Mouse (Mus musculus) midbrain, postnatal 0 days (tissue): ENCODE measurements around the gene Nphs1. TPM values are rescaled to one million over a fixed set of nuclear protein-coding genes. Genes with fewer than 3 reads are reported as not detected.

Experiments used
- ATAC-seq: fragments of 200-750 bp; cut with Nextera tagmentation; 2 replicates; pipeline ENCODE4 v1.8.0; 2017; ENCODE audit warnings: moderate number of reproducible peaks, mild to moderate bottlenecking, moderate TSS enrichment, moderate library complexity; ENCODE audit not compliant: low FRiP score
- DNase-seq: peaks from one replicate; pipeline ENCODE4 v3.0.0-alpha.2; 2015; ENCODE audit warnings: low spot score
- H3K27ac ChIP-seq: fragments of 300-500 bp; sonication (generic); 2 replicates; pipeline ENCODE4 v1.5.1; 2014; ENCODE audit warnings: low read depth, mild to moderate bottlenecking, low read length, mixed read lengths
- H3K27me3 ChIP-seq: fragments of 300-500 bp; sonication (generic); 2 replicates; pipeline ENCODE4 v1.6.1; 2014; ENCODE audit warnings: low read length, control low read depth, mixed read lengths; ENCODE audit not compliant: insufficient read depth
- H3K36me3 ChIP-seq: fragments of 300-500 bp; sonication (generic); 2 replicates; pipeline ENCODE4 v1.6.1; 2014; ENCODE audit warnings: low read length, control low read depth, mixed read lengths; ENCODE audit not compliant: insufficient read depth
- H3K4me1 ChIP-seq: fragments of 300-500 bp; sonication (generic); 2 replicates; pipeline ENCODE4 v1.6.1; 2014; ENCODE audit warnings: mild to moderate bottlenecking, control low read depth, antibody characterized with exemption, low read length, mixed read lengths; ENCODE audit not compliant: insufficient read depth
- H3K4me2 ChIP-seq: fragments of 300-500 bp; sonication (generic); 2 replicates; pipeline ENCODE4 v1.6.1; 2014; ENCODE audit warnings: low read depth, mild to moderate bottlenecking, low read length, mixed read lengths; ENCODE audit not compliant: poor library complexity, severe bottlenecking
- H3K4me3 ChIP-seq: fragments of 300-500 bp; sonication (generic); 2 replicates; pipeline ENCODE4 v1.5.1; 2014; ENCODE audit warnings: low read depth, mild to moderate bottlenecking, low read length, moderate library complexity
- H3K9ac ChIP-seq: fragments of 300-500 bp; sonication (generic); replicated peaks from 2 replicates; pipeline ENCODE4 v1.6.1; 2014; ENCODE audit warnings: mild to moderate bottlenecking, low read length, moderate library complexity, mixed read lengths; ENCODE audit not compliant: poor library complexity, severe bottlenecking
- H3K9me3 ChIP-seq: fragments of 300-500 bp; sonication (generic); 2 replicates; pipeline ENCODE4 v1.6.1; 2016; ENCODE audit warnings: low read length, control low read depth
- CTCF ChIP-seq: IDR thresholded peaks from 2 replicates; pipeline ENCODE4 v1.5.1; 2016; ENCODE audit warnings: antibody characterized with exemption, mild to moderate bottlenecking
- WGBS: fragments of 180-500 bp; shearing (Covaris S2); extraction: QIAGEN DNeasy Blood & Tissue Kit; methylation state at CpG from one replicate; pipeline ENCODE4 v1.1.7; 2014; 5-methylcytosine and 5-hydroxymethylcytosine counted together
- polyA plus RNA-seq: library from polyadenylated mRNA; unstranded; fragments of >200 nt; fragmentation: Nextera tagmentation; extraction: Ambion mirVana; gene quantifications from 2 replicates; pipeline ENCODE4 v1.2.1, GENCODE M21; 2015
- total RNA-seq: library from RNA; depleted of rRNA; stranded (reverse); fragments of >200 nt; gene quantifications from 2 replicates; pipeline ENCODE4 v1.2.3, GENCODE M21; 2014

Nphs1 gene
- total and polyA plus RNA-seq, 2 experiments from 2014 or later: 0.11 to 0.33 TPM

DNA sequence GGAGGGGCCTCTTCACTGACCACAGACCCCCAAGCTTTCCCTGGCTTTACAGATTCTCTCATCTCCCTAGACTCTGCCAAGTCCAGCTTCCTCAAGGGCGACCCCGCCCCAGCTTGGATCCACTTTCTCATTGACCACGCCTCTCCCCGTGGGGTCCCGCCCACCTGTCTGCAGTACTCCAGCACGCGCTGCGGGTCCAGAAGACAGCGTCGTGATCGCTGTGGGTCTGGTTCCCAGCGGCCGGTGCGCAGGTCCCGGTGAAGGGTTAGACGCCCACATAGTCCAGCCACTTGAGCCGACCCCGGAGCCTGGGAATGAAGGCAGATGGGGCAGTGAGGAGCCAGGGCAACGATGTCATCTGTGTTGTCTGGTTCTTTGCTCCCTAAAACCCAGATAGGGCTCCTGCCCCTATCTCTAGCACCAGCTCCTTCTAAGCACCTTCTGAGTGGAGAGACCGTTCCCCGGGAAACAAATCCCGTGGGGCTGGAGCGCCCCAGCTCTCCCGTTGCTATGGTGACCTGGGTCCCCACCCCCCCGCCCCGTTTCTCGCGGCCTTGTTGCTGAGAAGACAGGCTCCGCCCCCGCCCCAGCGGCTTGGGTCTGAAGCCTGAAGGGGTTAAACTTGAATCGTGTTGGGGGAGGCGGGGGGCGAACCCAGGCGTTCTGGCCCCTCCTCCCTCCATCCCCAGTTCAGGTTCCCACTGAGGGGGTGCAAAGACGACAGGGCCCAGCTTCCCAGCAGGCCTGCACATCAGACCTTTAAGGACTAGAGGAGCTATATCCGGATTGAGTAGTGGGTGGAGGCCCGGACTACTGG is 13.8 kb upstream of the Nphs1 start:
- Histone ChIP-seq H3K27ac (peak overlapping the region; percentile 96), H3K4me2 (peak overlapping the region; percentile 78), H3K4me3 (peak overlapping the region; percentile 73), H3K27me3 (no peaks in the 10 kb centered on the region), H3K4me1 (peaks cover 3% of the 10 kb centered on the region; the same call in 1 of the 2 replicates), H3K36me3 (peaks cover 23% of the 10 kb centered on the region), H3K9me3 (no peaks in the 10 kb centered on the region), H3K9ac (peak overlapping the region; percentile 96)
- ATAC-seq: peak; percentile 64
- no peak for TF ChIP-seq CTCF
- DNase-seq: peak; percentile 93
- 1% methylated on average over 36 of the region's 38 CpGs for WGBS

DNA sequence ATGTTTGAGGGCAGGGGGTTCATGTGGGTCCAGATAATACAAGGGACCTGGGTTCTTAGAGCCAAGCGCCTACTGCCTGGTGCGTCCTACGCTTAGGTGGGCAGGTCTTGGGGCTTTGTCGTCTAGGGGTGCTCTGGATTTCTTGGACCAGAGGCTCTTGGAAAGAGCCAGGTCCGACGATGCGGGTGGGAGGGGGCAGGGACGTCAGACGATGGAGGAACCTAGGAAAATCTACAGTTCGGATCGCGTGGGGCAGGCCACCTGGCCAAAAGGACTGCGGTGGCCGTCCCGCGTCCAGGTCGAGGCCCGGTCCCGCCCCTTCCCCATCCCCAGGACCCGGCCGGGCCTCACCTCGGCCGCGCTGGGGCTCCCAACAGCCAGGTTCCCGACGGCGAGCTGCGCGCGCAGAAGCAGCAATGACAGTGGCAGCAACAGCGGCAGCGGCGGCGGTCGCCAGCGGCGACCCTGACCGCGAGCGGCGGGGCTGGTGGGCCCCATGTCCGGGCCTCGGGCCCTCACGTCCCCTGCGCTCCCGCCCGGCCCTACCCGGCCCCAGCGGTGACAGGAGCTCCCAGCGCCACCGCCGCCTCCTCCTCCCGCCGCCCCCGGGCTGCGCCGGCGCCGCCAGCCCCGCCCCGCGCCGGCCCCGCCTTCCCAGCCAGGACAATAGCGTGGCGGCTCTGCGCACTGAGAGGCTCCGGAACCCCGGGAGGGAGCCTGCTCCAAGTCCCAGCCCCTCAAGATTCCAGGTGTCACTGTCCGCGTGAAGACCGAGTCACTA is 13.0 kb upstream of the Nphs1 start, which contains the start of gene Aplp1:
Gene Aplp1 (minus strand): TSS at position 565 of the 781 bp plus-strand sequence.
- peak; percentile 77 for ATAC-seq
- no peak for TF ChIP-seq CTCF
- peak within 1 kb of the TSS; percentile 96 for H3K27ac ChIP-seq
- WGBS: under 1% methylated on average over 52 of the region's 72 CpGs
- peak within 1 kb of the TSS; percentile 73 for H3K4me3 ChIP-seq
- no peaks in the 10 kb centered on the region for H3K9me3 ChIP-seq
- peaks cover 16% of the 10 kb centered on the region for H3K36me3 ChIP-seq
- peak; percentile 75 for DNase-seq
- peak within 1 kb of the TSS; percentile 96 for H3K9ac ChIP-seq
- no peaks in the 10 kb centered on the region for H3K27me3 ChIP-seq
- peaks cover 3% of the 10 kb centered on the region; the same call in 1 of the 2 replicates for H3K4me1 ChIP-seq
- H3K4me2 ChIP-seq: peak within 1 kb of the TSS; percentile 78

DNA sequence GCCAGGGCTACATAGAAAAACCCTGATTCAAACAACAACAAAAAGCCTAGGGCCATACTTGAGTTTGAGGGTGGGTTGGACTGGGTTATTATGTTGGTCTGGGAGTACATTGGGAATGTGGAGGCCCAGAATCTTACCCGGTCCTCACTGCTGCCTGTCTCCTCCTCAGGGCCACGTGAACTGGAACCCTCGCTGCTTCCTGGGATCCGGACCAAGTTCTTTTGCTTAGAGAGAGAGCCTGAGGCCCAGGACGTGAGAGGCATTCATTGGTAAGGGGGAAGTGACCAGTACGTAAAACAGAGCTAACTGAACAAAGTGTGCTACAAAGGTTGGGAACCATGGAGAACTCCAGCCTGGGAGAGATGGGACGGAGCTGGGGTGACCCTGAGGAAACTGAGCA is 7.9 kb upstream of the Nphs1 start:
- Histone ChIP-seq H3K27ac (no peak overlapping the region), H3K4me2 (no peak overlapping the region), H3K4me1 (peaks cover 8% of the 10 kb centered on the region; the same call in 1 of the 2 replicates), H3K36me3 (no peaks in the 10 kb centered on the region), H3K27me3 (peaks cover 24% of the 10 kb centered on the region), H3K4me3 (no peak overlapping the region), H3K9ac (no peak overlapping the region), H3K9me3 (no peaks in the 10 kb centered on the region)
- DNase-seq (no peak), ATAC-seq (no peak)
- 73% methylated on average over 7 of the region's 7 CpGs for WGBS
- TF ChIP-seq CTCF: no peak

DNA sequence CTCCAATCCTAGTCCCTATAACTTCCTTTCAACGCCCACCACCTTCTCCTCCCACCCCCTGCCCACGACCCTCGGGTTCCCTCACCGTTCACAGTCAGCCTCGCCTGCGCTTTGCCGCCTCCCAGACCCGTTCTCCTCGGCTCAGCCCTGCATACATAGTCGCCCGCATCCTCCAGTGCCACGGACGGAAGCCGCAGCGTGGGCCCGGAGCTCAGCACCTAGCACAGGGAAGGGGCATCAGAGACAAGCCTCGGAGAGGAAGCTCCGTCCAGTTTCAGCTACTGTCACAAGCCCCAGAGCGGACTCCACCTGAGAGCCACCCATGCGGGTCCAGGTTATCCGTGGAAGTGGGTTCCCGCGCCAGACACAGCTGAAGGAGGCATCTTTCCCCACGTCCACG is 4.8 kb upstream of the Nphs1 start:
- no peak for TF ChIP-seq CTCF
- H3K4me3 ChIP-seq: peak overlapping the region; percentile 19

DNA sequence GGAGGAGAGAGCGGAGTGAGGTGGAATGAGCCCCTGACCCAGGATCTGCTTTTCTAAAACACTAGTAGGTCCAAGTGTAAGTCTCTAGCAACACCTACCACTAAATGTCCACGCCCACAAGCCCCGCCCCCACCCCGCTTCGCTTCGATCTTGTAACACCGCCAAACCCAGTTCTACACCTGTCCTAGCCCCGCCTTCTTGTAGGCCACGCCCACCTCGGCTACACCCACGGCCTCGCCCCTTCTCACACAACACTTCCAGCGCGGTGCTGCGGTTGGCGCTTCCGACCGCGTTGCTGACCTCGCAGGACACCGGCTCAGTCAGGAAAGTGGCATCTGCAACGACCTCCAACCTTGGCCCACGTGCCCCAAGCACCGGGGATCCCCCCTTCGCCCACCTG is 4.3 kb upstream of the Nphs1 start:
- Histone ChIP-seq H3K27ac (no peak overlapping the region), H3K4me2 (peak overlapping the region; percentile 29; the same call in 1 of the 2 replicates), H3K36me3 (no peaks in the 10 kb centered on the region), H3K27me3 (peaks cover 48% of the 10 kb centered on the region), H3K9me3 (no peaks in the 10 kb centered on the region), H3K4me3 (peak overlapping the region; percentile 19; the same call in 1 of the 2 replicates), H3K4me1 (peaks cover 8% of the 10 kb centered on the region; the same call in 1 of the 2 replicates), H3K9ac (no peak overlapping the region)
- TF ChIP-seq CTCF: no peak
- 3% methylated on average over 25 of the region's 25 CpGs for WGBS
- no peak for ATAC-seq
- DNase-seq: no peak

More for the DNA sequence above, 4.8 kb upstream of the Nphs1 start:
- H3K27me3 ChIP-seq: peaks cover 47% of the 10 kb centered on the region
- no peaks in the 10 kb centered on the region for H3K9me3 ChIP-seq
- WGBS: 21% methylated on average over 25 of the region's 25 CpGs
- H3K4me2 ChIP-seq: peak overlapping the region; percentile 29; the same call in 1 of the 2 replicates
- no peaks in the 10 kb centered on the region for H3K36me3 ChIP-seq
- DNase-seq: no peak
- no peak overlapping the region for H3K27ac ChIP-seq
- ATAC-seq: no peak
- no peak overlapping the region for H3K9ac ChIP-seq
- peaks cover 8% of the 10 kb centered on the region; the same call in 1 of the 2 replicates for H3K4me1 ChIP-seq
